Mouse (Mus musculus) kidney, adult 2 months (tissue): ENCODE data around the gene Hemgn. TPM values are rescaled to one million over a fixed set of nuclear protein-coding genes. Genes with fewer than 3 reads are reported as not detected.

ENCODE experiments used
- DNase-seq: peaks from one replicate; pipeline ENCODE4 v3.0.0; 2021
- H3K27ac ChIP-seq: fragments of 200-500 bp; 2 replicates; pipeline ENCODE4 v1.5.1; 2012; ENCODE audit warnings: low read depth, low read length, control low read depth, inconsistent platforms; ENCODE audit not compliant: insufficient read depth
- H3K27me3 ChIP-seq: fragments of 200-500 bp; replicated peaks from 2 replicates; pipeline ENCODE4 v1.6.1; 2012; ENCODE audit warnings: mild to moderate bottlenecking, moderate library complexity, low read length, inconsistent platforms; ENCODE audit not compliant: control insufficient read depth, insufficient read depth
- H3K36me3 ChIP-seq: fragments of 200-500 bp; 2 replicates; pipeline ENCODE4 v1.6.1; 2012; ENCODE audit warnings: mild to moderate bottlenecking, moderate library complexity, low read length, inconsistent platforms; ENCODE audit not compliant: control insufficient read depth, insufficient read depth
- H3K4me1 ChIP-seq: fragments of 200-500 bp; 2 replicates; pipeline ENCODE4 v1.6.1; 2011; ENCODE audit warnings: low read length; ENCODE audit not compliant: control insufficient read depth, insufficient read depth
- H3K4me3 ChIP-seq: fragments of 200-500 bp; 2 replicates; pipeline ENCODE4 v1.5.1; 2011; ENCODE audit warnings: mild to moderate bottlenecking, low read depth, low read length, control low read depth; ENCODE audit not compliant: insufficient read depth
- CTCF ChIP-seq: fragments of 200-500 bp; conservative IDR thresholded peaks from 2 replicates; pipeline ENCODE4 v1.5.1; 2011; ENCODE audit warnings: low read depth, mild to moderate bottlenecking, control low read depth, low read length, moderate library complexity, mixed read lengths; ENCODE audit not compliant: insufficient read depth, insufficient read length
- POLR2A ChIP-seq: fragments of 200-500 bp; IDR thresholded peaks from one replicate; pipeline ENCODE4 v1.6.1; 2011; ENCODE audit warnings: low read depth, low read length, control low read depth
- WGBS: fragments of 180-500 bp; shearing (Covaris S2); methylation state at CpG from one replicate; pipeline ENCODE4 v1.1.7; 2018; 5-methylcytosine and 5-hydroxymethylcytosine counted together
- polyA plus RNA-seq: library from polyadenylated mRNA; depleted of rRNA; stranded (reverse); fragments of >200 nt; gene quantifications from 2 replicates; pipeline ENCODE4 v1.2.3, GENCODE M21; 2012; rRNA removed

The Hemgn gene
- polyA plus RNA-seq, 1 experiment, result 0.03 TPM

DNA sequence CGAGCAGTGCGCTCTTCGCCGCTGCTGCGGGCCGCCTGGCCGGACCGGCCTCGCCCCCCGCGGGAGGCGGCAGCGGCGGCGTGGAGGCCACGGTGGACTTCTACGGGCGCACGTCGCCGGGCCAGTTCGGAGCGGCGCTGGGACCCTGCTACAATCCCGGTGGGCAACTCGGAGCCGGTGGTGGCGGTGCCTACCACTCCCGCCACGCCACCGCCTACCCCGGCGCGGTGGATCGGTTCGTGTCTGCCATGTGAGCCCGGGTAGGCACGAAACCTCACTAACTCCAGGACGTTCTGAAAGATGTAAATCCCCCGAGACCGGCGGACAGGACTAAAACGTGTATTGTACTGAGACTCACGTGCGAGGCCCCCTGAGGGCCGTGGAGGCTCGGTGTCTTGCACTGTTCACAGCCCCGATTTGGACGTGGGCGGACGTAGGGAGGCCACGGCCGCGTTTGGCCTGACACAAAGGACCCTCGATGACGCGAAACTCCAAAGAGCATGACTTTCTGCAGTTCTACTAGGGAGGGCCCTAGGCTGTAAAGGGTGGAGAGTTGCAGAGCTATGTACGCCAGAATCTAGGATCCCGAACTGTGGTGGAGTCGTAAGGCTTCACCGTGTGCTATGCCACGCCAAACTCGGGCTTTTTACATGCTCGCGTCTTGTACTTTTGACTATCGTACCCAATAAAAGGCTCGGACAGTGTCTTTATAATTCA is 68.1 kb downstream of the Hemgn start:
- Histone ChIP-seq H3K4me1 (no peaks in the 10 kb centered on the region), H3K4me3 (no peak overlapping the region)
- WGBS, result 6% methylated on average over 67 of the region's 67 CpGs

DNA sequence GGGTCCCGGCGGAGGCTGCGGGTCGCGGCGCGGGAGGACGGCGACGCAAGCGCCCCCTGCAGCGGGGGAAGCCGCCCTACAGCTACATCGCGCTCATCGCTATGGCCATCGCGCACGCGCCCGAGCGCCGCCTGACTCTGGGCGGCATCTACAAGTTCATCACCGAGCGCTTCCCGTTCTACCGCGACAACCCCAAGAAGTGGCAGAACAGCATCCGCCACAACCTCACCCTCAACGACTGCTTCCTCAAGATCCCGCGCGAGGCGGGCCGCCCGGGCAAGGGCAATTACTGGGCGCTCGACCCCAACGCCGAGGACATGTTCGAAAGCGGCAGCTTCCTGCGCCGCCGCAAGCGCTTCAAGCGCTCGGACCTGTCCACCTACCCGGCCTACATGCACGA is 69.0 kb downstream of the Hemgn start:
- Histone ChIP-seq H3K4me1 (no peaks in the 10 kb centered on the region), H3K27ac (no peak overlapping the region), H3K4me3 (peak overlapping the region; percentile 33), H3K27me3 (peaks cover 26% of the 10 kb centered on the region), H3K36me3 (no peaks in the 10 kb centered on the region)
- DNase-seq, result peak; percentile 8
- under 1% methylated on average over 51 of the region's 51 CpGs for WGBS
- no peak for TF ChIP-seq POLR2A
- TF ChIP-seq CTCF, result no peak

More for the DNA sequence above, 68.1 kb downstream of the Hemgn start:
- Histone ChIP-seq H3K27me3 (peaks cover 25% of the 10 kb centered on the region), H3K36me3 (no peaks in the 10 kb centered on the region), H3K27ac (no peak overlapping the region)
- no peak for DNase-seq
- TF ChIP-seq POLR2A (no peak), CTCF (no peak)

Other genes with a start within 250 kb of the Hemgn start
- 16.0 and 26.5 TPM in 2 replicates for gene Xpa, start 217.2 kb downstream of the Hemgn start, polyA plus RNA-seq
- not detected in 2 replicates for gene Foxe1, start 69.9 kb downstream of the Hemgn start, polyA plus RNA-seq
- 6.1 and 7.0 TPM in 2 replicates for gene Trmo, start 24.1 kb downstream of the Hemgn start, polyA plus RNA-seq
- 9.8 and 12.7 TPM in 2 replicates for gene Anp32b, start 37.4 kb upstream of the Hemgn start, polyA plus RNA-seq
- 10.8 and 13.8 TPM in 2 replicates for gene Nans, start 75.7 kb upstream of the Hemgn start, polyA plus RNA-seq
- 2.3 and 2.6 TPM in 2 replicates for gene Trim14, start 122.6 kb upstream of the Hemgn start, polyA plus RNA-seq
- gene Coro2a, start 188.7 kb upstream of the Hemgn start, polyA plus RNA-seq, result 4.1 and 4.2 TPM in 2 replicates
- 6.1 and 7.6 TPM in 2 replicates for gene Tbc1d2, start 236.7 kb upstream of the Hemgn start, polyA plus RNA-seq